Mouse (Mus musculus) ZHBTc4 (cell line): ENCODE measurements around the gene Pabpc6.
A peak's percentile ranks its signal among the peaks of the same experiment; 100 is the strongest.

Source experiments
- DNase-seq: peaks from one replicate; pipeline ENCODE4 v3.0.0-alpha.2; 2011; ENCODE audit warnings: low read depth, low spot score

Gene Pabpc6

GRCm38 (mm10) chr17:9669283-9669905 lies at the start of gene Pabpc6:
TSS of gene Pabpc6 (minus strand) at chr17:9669717.
- DNase-seq: peak; percentile 80

GRCm38 (mm10) chr17:9710910-9711309 lies 41.4 kb upstream of the Pabpc6 start:
- no peak for DNase-seq

DNA sequence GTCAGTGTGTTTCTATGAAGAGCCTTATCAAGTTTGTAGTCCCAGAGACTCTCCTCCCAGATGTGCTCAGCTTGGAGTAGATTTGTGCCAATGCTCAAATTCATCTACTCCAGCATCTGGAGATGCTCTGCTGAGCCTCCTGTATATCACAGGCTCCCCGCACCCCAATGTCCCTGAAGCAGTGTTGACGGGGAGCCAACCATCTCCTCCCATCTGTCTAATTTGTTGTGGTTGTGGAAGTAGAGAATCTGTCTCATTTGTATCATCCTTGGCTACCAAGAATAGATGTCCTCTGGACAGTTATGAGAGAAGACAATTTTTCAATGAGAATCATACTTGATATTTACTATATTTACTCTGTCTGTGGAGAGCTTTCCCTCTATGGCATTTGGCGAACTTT lies 39.4 kb upstream of the Pabpc6 start:
- DNase-seq: no peak

- DNase-seq: no peak
These were observed 37.8 kb upstream of the Pabpc6 start for GRCm38 (mm10) chr17:9707356-9707755.

DNA sequence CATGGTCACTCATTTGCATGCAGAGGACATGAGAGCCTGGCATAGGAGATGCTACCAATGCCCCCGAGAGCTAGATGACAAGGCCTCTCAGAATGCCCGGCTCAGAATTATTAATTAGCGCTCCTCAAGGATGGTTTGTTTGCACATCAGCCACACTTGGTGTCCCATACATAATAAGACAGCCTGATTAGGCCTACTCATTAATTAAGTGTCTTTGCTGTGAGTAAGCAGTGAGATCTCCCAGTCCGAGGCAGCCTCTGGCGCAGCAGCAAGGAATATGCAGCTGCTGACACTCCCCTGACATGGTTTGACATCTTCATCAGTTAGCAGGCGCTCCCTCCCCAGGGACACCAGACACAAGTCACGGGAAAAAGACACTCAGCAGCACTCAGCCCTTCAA lies 28.2 kb upstream of the Pabpc6 start:
- DNase-seq: no peak

GRCm38 (mm10) chr17:9691251-9691650 lies 21.7 kb upstream of the Pabpc6 start:
- peak; percentile 77 for DNase-seq

GRCm38 (mm10) chr17:9683539-9684155 lies 14.1 kb upstream of the Pabpc6 start:
- DNase-seq: no peak

GRCm38 (mm10) chr17:9680741-9681140 lies 11.2 kb upstream of the Pabpc6 start:
- no peak for DNase-seq

DNA sequence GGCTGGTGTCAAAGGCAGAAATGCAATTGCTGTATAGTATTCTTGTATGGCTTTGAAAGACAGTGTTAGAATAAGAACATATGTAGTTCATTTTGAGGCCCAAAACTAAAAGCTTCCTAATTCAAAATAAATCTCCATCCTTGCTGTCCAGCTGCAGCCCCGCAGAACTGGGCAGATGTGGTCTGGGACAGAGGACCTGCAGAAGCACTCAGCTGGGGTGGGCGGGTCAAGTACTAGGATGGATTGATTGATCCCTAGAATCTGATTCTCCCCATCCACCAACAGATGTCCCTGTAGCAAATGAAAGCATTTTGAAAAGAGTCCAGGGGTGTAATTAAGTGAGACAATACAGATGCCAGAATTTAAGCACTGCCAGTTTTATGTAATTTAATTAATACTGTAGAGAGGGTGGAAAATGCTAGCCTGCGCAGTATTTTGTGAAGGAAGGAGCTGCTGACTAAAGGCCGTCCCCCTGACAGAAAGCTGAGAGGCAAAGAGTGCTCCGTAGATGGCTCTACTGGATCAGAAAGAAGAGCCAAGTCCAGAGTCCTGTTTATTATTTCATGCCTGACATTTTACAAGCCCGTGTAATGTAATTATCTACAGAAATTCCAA lies 5.8 kb upstream of the Pabpc6 start:
- no peak for DNase-seq

DNA sequence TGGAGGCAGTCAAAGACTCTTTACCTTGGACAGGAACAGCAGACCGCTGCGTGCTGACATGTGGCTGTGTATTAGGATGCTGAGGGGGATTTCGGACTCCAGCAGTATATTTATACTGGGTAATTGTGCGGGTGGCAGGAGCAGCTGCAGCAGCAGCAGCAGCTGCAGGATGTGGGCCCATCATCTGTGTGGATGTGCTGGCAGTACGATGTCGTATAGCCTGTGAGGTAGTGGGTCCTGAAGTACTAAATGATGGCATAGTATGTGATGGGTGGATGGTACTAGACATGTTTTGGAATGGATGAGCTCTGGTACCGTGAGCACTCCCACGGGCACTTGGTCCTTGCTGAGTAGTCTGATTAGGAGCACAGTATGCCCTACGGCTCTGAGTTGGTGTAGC lies 1.6 kb downstream of the Pabpc6 start:
- no peak for DNase-seq

DNA sequence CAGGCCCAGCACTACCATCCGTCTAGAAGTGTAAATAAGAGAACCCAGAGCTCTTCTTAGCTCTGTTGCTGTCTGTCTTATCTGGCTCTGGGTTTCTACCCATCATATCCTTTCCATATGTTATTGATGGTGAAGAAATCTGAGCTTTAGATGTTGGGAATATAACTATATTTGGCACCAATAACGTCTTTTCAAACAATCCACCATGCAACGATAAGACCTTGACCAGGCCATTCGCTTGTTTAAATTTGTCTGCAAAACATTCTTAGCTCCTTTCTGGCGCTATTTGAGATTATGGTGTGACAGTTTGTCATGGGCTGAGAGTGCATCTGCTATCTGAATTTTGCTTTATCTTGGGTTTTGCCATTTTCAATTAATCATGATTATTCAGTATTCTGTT lies 10.9 kb downstream of the Pabpc6 start:
- no peak for DNase-seq

- DNase-seq: no peak
These were observed 15.4 kb downstream of the Pabpc6 start for GRCm38 (mm10) chr17:9654155-9654554.

DNA sequence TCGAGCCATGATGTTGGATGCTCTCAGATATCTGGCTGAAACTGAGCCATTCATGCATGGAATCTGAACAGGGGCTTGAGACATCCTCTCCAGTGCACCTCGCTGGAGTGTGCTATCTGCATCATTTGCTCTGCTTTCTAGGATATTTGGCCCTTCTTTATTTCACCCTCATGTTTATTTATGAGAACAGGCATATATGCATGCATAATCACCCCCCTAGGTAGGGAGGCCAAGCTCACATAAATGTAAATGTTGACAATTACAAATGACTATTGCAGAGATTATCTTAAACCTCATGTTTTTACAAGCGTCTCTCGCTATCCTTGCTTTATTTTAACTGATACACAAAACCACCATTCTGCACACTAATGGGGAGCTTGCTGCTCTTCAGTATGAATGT lies 21.9 kb downstream of the Pabpc6 start:
- no peak for DNase-seq

GRCm38 (mm10) chr17:9643657-9644180 lies 25.8 kb downstream of the Pabpc6 start:
- DNase-seq: no peak

DNA sequence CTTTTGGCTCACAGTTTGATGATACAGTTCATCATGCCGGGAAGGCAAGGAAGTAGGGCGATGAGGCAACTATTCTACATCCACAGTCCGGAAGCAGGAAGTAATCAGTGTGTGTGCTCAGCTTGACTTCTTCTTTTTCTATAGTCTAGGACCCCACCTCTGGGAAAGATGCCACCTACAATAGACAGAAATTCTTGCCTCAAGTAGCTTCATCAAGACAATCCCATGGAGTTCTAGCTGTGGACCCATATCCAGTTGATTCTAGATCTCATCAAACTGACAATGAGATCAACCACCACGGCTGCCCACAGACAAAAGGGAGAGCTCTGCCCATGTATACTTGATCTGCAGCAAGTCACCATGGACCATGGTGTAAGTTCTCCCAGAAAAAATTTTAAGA lies 32.5 kb downstream of the Pabpc6 start:
- peak; percentile 74 for DNase-seq

- no peak for DNase-seq
These were observed 36.8 kb downstream of the Pabpc6 start for GRCm38 (mm10) chr17:9632579-9633252.

DNA sequence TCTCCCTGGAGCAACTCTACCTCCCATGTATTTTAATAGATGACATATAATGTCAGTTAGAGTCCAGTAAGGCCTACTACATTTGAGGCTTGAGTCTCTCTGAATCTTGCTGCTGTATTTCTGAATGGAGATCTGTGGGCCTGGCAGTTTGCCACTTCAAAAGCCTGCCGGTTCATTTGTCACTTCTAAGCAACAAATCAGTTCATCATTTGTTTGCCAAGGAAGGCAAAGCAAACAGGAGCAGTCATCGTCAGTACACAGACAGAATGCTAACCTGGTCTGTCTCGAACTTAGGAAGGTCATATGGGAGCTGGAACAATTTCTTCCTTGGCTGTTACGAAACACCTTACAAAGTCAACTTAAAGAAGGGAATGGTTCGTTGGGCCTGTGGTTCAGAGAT lies 37.4 kb downstream of the Pabpc6 start:
- no peak for DNase-seq

GRCm38 (mm10) chr17:9631081-9631480 lies 38.4 kb downstream of the Pabpc6 start:
- DNase-seq: peak; percentile 15

DNA sequence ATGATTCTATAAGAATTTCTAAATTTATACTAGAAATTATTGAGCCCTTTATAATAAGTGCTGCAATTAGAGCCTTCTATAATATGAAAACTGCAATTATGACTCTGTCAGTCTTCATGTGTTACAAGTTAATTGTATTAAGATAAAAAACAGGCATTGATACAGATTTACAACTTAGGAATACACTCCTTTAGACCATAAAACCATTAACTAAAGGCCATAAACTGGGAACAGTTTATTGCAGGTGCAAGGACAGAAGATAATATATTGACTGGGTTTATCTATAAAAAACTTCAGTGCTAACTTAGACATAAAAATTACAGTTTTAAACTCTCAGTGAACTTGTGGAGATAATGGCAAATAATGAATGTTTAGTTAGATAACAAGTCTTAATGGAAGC lies 42.5 kb downstream of the Pabpc6 start:
- DNase-seq: no peak
